Mouse (Mus musculus): ENCODE measurements around the gene Naa80. TPM values are rescaled to one million over a fixed set of nuclear protein-coding genes. Genes with fewer than 3 reads are reported as not detected.

Gene Naa80
- polyA plus RNA-seq, 1 experiment from 2014 or later = 12.3 TPM

- no peaks in the 10 kb centered on the region for H3K27me3 ChIP-seq
- H3K27ac ChIP-seq (replicated peaks) = peak overlapping the region; percentile 89
- H3K4me1 ChIP-seq (replicated peaks) = peaks cover 85% of the 10 kb centered on the region
- peaks cover 32% of the 10 kb centered on the region for H3K36me3 ChIP-seq (replicated peaks)
- no peaks in the 10 kb centered on the region for H3K9me3 ChIP-seq (replicated peaks)
- H3K4me3 ChIP-seq (replicated peaks) = peak overlapping the region; percentile 81
- H3K4me2 ChIP-seq = peak overlapping the region; percentile 99
- ATAC-seq (ENCODE audit: insufficient read depth) = 0 out of 2 replicates have a peak, but pooled peaks have one; percentile 1
- WGBS (ENCODE audit: insufficient replicate concordance) = 23% methylated on average over 6 of the region's 6 CpGs
- H3K9ac ChIP-seq = peak overlapping the region; percentile 93
Measured at GRCm38 (mm10) chr9:107632478-107632877, 53.8 kb downstream of the Naa80 start.

GRCm38 (mm10) chr9:107633091-107633660, 54.5 kb downstream of the Naa80 start:
- 1% methylated on average over 33 of the region's 33 CpGs for WGBS (ENCODE audit: insufficient replicate concordance)
- Histone ChIP-seq H3K4me1 (replicated peaks) (peaks cover 78% of the 10 kb centered on the region), H3K27ac (replicated peaks) (peak overlapping the region; percentile 89), H3K4me2 (peak overlapping the region; percentile 99), H3K9me3 (replicated peaks) (no peaks in the 10 kb centered on the region), H3K27me3 (no peaks in the 10 kb centered on the region), H3K4me3 (replicated peaks) (peak overlapping the region; percentile 81), H3K9ac (peak overlapping the region; percentile 93), H3K36me3 (replicated peaks) (peaks cover 25% of the 10 kb centered on the region)
- ATAC-seq (ENCODE audit: insufficient read depth) = peak; percentile 23

Other genes starting within 250 kb of the Naa80 start
- 3.6 and 3.7 TPM in 2 replicates for gene Hemk1, start 240.5 kb upstream of the Naa80 start, polyA plus RNA-seq (2015; fragmentation: Nextera tagmentation; extraction: Ambion mirVana)
- gene 6430571L13Rik, start 238.3 kb upstream of the Naa80 start, polyA plus RNA-seq (2015; fragmentation: Nextera tagmentation; extraction: Ambion mirVana) = 0.12 TPM in 2 replicates
- 0.02 TPM in 1 of 2 replicates, not detected in the other for gene Cacna2d2, start 179.3 kb upstream of the Naa80 start, polyA plus RNA-seq (2015; fragmentation: Nextera tagmentation; extraction: Ambion mirVana)
- gene Tmem115, start 44.9 kb upstream of the Naa80 start, polyA plus RNA-seq (2015; fragmentation: Nextera tagmentation; extraction: Ambion mirVana) = 15.2 and 15.9 TPM in 2 replicates
- 13.1 and 13.2 TPM in 2 replicates for gene Cyb561d2, start 36.7 kb upstream of the Naa80 start, polyA plus RNA-seq (2015; fragmentation: Nextera tagmentation; extraction: Ambion mirVana)
- gene Nprl2, start 36.7 kb upstream of the Naa80 start, polyA plus RNA-seq (2015; fragmentation: Nextera tagmentation; extraction: Ambion mirVana) = 11.2 and 13.2 TPM in 2 replicates
- gene Zmynd10, start 31.6 kb upstream of the Naa80 start, polyA plus RNA-seq (2015; fragmentation: Nextera tagmentation; extraction: Ambion mirVana) = 0.64 and 1.0 TPM in 2 replicates
- gene Rassf1, start 27.3 kb upstream of the Naa80 start, polyA plus RNA-seq (2015; fragmentation: Nextera tagmentation; extraction: Ambion mirVana) = 15.8 and 18.7 TPM in 2 replicates
- 34.1 and 36.1 TPM in 2 replicates for gene Tusc2, start 15.6 kb upstream of the Naa80 start, polyA plus RNA-seq (2015; fragmentation: Nextera tagmentation; extraction: Ambion mirVana)
- gene Hyal2, start 10.9 kb upstream of the Naa80 start, polyA plus RNA-seq (2015; fragmentation: Nextera tagmentation; extraction: Ambion mirVana) = 48.8 and 56.3 TPM in 2 replicates
- gene Hyal1, start 2.0 kb upstream of the Naa80 start, polyA plus RNA-seq (2015; fragmentation: Nextera tagmentation; extraction: Ambion mirVana) = 3.2 and 4.2 TPM in 2 replicates
- 0.64 TPM in 2 replicates for gene Hyal3, start 1.9 kb downstream of the Naa80 start, polyA plus RNA-seq (2015; fragmentation: Nextera tagmentation; extraction: Ambion mirVana)
- gene Ifrd2, start 8.8 kb downstream of the Naa80 start, polyA plus RNA-seq (2015; fragmentation: Nextera tagmentation; extraction: Ambion mirVana) = 161 and 198 TPM in 2 replicates
- 0.74 and 0.77 TPM in 2 replicates for gene Sema3b, start 30.3 kb downstream of the Naa80 start, polyA plus RNA-seq (2015; fragmentation: Nextera tagmentation; extraction: Ambion mirVana)
- 162 and 167 TPM in 2 replicates for gene Gnai2, start 56.5 kb downstream of the Naa80 start, polyA plus RNA-seq (2015; fragmentation: Nextera tagmentation; extraction: Ambion mirVana)
- 35.0 and 50.9 TPM in 2 replicates for gene Slc38a3, start 90.6 kb downstream of the Naa80 start, polyA plus RNA-seq (2015; fragmentation: Nextera tagmentation; extraction: Ambion mirVana)
- 1.2 and 1.3 TPM in 2 replicates for gene Gnat1, start 100.8 kb downstream of the Naa80 start, polyA plus RNA-seq (2015; fragmentation: Nextera tagmentation; extraction: Ambion mirVana)
- gene Sema3f, start 131.6 kb downstream of the Naa80 start, polyA plus RNA-seq (2015; fragmentation: Nextera tagmentation; extraction: Ambion mirVana) = 0.76 and 0.92 TPM in 2 replicates
- 63.8 and 72.0 TPM in 2 replicates for gene Rbm5, start 192.1 kb downstream of the Naa80 start, polyA plus RNA-seq (2015; fragmentation: Nextera tagmentation; extraction: Ambion mirVana)

Data from liver, embryonic 15.5 days (tissue).